Mouse (Mus musculus) spleen, adult 12 weeks (tissue): ENCODE measurements around the gene Orai2.
"Not testable (repeated sequence)": the region's sequence is repeated elsewhere in the genome, so short reads cannot be mapped to it uniquely, and the experiment has no call there.

Source experiments
- DNase-seq: peaks from one replicate; pipeline ENCODE4 v3.0.0; 2022; ENCODE audit warnings: low spot score

Orai2 gene

DNA sequence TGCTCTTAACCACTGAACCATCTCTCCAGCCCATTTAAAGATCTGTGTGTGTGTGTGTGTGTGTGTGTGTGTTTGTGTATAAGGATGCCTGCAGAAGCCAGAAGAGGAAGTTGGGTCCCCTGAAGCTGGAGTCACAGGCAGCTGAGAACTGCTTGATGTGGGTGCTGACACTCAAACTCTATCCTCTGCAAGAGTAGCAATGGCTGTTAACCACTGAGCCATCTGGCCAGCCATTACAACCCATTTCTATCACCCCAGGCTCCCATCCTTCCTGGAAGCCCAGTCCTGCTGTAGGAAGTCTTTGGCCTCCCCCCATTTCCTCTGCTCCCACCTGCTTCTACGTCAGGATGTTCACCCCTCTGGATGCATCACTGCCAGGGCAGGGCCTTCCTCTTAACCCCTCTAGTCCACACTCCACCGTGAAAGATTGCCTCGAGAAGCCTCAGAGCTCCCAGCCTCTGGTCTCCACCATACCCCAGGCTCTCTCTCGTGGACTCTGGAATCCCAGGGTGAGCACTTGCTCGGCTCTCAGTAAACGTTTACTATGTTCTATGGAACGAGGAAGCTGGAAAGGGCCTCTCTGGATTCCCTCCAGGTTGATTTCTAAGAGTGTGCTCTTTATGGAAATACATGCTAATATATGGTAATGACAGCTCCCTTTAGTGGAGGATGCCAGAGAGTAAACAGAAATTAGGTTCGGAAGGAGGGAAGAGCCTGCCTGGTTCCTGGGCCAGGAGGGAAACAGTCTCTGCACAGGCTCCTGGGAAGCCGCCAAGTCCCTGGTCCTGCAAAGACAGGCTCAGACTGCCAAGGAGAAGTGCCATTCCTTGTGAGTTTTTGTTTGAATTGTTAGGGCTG is 3.3 kb upstream of the Orai2 start:
- DNase-seq: no peak

DNA sequence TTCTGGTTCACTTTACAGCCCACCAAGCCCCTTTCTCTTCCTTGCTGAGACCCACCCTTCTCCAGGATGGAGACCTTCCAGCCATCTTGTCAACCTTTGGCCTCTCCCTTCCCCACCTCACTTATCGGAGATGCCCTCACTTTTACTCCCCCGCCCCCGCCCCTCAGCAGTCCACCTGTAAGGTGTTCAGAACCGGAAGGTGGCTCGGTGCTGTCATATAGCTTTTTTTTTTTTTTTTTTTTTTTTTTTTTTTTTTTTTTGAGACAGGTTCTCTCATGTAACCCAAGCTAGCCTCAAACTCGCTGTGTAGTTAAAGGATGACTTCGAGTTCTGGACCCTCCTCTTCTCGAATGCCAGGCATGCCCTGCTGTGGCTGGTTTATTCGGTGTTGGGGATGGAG is 2.4 kb upstream of the Orai2 start:
- DNase-seq: no peak

DNA sequence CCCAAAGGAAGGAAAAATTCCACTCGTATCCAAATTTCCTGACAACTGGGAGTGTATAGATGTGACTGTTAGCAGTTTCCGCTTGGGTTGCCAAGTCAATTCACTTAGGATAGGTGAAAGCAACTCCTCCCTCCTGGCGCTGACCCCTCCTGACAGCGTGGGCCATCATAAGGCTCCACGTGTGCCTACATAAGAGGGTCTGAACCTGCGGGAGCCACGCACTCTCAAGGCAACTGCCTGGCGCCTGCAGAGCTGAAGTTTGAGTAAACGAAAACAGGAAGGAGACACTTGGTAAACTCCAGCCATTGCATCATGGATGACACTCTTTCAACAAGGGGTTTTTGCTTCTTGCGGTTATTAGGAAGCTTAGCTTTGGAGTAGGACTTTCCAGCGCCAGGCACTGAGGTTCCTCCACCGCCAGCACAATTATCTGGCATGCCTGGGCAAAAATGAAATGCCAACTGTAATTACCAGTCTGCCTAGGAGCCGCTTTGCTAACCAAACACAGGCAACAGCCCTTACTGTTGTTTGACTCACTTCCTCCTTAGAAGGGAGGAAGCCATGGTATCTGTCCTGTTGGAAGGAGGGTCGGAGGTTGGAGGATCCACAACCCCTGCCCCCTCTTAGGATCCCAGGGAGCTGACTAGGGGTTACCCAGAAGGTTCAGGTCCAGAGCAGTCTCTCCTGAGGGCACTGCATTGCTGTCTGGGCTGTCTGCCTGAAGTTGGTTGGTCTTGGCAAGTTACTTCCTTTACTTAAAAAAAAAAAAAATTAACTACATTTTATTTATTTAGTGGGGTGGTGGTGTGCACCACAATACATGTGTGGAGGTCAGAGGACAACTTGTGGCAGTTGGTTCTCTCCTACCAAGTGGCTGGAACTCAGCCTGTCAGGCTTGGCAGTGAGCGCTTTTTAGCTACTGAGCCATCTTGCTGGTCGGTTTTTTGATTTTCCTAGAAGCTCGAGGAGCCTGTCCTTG is 1.1 kb upstream of the Orai2 start:
- no peak for DNase-seq

DNA sequence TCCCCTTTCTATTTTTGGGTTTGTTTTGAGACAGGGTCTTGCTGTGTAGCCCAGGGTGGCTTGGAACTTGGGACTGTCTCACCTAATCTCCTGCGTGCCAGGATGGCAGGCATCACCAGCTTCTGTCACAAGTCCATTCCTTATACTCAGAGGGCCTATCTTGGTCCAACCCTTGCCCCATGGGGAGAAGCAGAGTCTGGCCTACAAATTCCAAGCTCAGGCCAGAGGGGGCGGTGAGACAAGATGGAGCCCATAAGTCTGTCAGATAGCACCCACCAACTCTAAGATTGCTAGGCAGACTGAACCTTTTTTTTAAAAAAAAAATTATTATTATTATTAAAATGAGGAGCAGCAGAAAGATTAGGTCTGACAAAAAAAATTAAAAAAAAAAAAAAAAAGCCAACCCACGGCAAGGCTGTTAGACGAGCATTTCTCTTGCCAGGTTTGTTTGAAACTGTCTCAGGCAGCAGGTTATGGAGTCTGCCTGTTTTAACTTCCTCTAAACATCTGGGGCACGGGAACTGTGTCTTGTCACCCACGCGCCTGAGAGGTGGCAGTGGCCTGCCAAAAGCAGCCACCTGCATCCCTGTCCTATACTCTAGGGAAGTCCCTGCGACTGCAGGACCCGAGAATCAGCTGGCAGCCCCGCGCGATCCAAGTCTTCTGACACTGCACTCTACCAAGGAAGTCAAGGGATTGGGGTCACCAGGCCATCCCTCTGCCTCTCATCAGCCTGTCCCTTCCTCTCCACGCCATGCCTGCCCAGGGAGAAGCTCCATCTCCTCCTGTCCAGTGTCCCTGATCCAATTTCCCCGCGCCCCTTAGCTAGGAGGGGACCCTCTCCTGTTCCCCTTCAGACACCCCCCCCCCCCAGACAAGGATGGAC is 644 bp downstream of the Orai2 start:
- peak; percentile 36 for DNase-seq

DNA sequence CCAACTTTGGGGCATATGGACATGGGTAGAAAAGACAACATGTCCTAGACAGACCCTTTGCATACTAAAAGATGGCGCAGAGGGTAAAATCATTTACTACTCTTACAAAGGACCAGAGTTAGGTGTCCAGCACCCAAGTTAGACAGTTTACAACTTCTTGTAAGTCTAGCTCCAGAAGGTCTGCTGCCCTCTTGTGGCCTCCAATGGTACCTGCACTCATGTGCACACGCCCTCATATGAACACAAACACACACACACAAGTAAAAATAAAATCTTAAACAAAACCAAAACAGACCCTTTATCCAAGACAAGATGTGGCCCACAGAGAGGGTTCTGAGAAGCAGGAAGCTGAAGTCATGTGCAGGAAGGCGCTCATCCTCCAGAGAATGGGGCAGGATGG is 2.4 kb downstream of the Orai2 start:
- DNase-seq: no peak

DNA sequence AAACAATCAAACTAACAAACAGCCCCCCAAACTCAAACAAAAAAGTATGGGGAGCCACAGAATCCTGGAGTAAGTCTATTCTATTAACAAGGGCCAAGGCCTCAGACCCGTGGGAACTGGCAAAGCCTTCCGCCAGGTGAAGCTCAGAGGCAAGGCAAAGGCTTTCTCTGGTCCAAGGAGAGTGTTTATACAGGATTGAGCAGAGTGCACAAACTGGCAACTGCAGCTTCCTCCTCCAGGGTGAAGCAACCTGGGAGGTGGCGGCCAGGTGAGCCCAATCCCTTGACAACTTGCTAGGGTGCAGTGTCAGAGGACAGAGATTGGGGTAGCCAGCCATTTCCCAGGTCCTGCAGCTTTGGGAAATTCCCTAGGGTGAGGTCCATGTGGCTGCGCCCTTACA is 3.2 kb downstream of the Orai2 start:
- no peak for DNase-seq

GRCm38 (mm10) chr5:136165246-136165645 is 5.3 kb downstream of the Orai2 start:
- DNase-seq: no peak

- no peak for DNase-seq
Observed at GRCm38 (mm10) chr5:136163807-136164474, 6.6 kb downstream of the Orai2 start.

DNA sequence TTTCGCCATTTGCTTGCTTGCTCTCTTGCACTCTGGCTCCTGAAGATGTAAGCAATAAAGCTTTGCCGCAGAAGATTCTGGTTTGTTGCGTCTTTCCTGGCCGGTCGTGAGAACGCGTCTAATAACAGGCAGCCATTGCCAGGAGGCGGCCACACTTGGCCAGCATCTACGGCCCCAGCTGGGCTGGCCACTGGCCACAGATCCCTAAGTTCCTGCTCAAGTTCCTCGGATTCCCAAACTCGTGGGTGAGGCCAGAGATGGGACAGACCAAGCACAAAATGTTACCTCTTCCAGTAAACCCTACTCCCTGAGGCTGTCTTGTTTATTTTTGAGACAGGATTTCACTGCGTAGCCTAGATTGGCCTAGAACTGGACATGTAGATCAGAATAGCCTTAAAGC is 10.4 kb downstream of the Orai2 start:
- not testable (repeated sequence) for DNase-seq

GRCm38 (mm10) chr5:136155399-136155798 is 15.1 kb downstream of the Orai2 start:
- DNase-seq: no peak

DNA sequence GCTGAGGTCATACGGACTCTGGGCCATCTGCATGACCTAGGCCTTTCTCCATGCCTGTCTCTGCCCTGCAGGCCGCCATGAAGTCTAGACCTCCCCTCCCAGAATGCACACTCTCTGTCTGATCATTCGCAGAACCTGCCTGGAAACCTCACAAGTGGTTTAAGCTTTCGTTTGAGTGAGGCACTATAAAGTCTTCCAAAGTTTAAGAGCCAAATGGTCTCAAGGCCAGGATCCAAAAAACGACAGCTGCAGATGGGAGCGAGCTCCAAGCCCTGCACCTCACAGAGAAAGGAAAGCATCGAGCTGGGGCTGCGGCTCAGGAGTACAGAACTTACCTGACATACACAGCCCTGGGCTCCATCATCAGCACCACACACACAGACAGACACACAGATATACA is 18.1 kb downstream of the Orai2 start:
- DNase-seq: no peak

DNA sequence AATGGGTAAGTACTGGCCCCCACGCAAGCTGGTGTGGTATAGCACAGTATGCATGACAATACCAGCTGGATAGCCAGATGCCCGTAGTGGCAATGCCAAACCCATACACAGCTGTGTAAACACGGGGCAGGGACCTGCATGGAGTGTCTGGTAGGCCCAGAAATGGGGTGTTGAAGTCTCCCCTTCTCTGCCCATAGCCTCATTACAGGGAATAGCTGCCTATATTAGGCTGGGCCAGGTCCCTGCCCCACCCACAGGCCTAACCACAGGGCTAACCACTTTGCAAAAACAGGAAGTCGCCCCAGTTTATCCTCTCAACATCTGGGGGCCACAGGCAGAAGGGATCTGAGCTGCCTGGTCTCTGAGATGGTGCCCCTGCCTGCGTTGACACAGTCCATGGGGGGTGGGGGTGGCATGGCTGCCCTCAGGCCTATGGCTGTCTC is 21.4 kb downstream of the Orai2 start:
- DNase-seq: peak; percentile 22

DNA sequence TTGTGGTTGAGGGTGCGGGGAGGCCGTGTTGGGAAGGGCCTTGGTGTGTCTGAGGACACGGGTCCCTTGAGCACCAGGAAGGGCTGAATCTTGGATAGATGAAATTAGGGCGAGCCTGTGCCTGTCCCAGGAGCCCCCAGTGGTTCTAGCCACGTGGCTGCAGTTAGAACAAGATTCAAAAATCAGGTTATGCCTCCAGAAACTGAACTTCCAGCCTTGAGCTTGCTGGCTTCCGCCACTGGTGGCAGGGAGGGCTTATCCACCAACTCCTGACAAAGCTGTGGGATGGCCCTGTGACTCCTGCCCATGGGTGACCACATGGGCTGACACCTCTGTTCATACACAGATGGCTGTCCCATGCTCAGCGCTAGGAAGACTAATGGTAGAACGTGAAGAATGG is 22.8 kb downstream of the Orai2 start:
- DNase-seq: no peak

- no peak for DNase-seq
Observed at GRCm38 (mm10) chr5:136146936-136147335, 23.6 kb downstream of the Orai2 start.

GRCm38 (mm10) chr5:136144606-136145430 is 25.7 kb downstream of the Orai2 start:
- no peak for DNase-seq

DNA sequence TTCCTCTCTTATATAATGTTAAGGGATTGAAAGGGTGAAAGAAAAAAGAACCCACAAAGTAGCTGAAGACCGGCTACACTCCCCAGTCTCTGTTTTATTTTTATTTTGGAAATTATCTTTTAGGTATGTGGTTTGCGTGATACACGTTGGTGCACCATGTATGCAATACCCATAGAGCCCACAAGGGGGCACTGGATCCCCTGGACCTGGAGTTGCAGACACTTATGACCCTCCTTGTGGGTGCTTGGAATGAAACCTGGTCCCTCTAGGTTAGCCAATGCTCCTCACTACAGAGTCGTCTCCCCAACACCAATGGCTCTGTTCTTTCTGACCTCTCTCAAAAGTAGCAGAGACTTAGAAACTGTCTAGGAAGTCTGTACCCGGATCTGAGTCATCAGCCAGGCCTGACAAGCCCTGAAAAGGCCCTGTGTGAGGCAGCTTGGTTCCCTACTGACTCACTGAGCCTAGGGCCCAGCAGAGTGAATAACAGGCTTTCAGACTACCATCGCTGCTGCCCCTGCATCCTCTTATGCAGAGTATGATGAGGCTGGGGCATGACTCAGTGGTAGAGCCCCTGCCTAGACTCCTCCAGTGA is 27.3 kb downstream of the Orai2 start:
- DNase-seq: no peak

- DNase-seq: no peak
Observed at GRCm38 (mm10) chr5:136142746-136143145, 27.8 kb downstream of the Orai2 start.

- DNase-seq: no peak
Observed at GRCm38 (mm10) chr5:136140057-136140482, 30.4 kb downstream of the Orai2 start.

GRCm38 (mm10) chr5:136139393-136139792 is 31.1 kb downstream of the Orai2 start:
- no peak for DNase-seq
